Mouse (Mus musculus) midbrain, embryonic 10.5 days (tissue): ENCODE measurements around the gene Tdrd9. TPM values are rescaled to one million over a fixed set of nuclear protein-coding genes. Genes with fewer than 3 reads are reported as not detected.

Source experiments
- DNase-seq: peaks from one replicate; pipeline ENCODE4 v3.0.0-alpha.2; 2017; ENCODE audit warnings: low spot score
- H3K27ac ChIP-seq: fragments of 300-500 bp; sonication (generic); replicated peaks from 2 replicates; pipeline ENCODE4 v1.5.1; 2016; ENCODE audit warnings: mild to moderate bottlenecking
- H3K27me3 ChIP-seq: fragments of 300-500 bp; sonication (generic); 2 replicates; pipeline ENCODE4 v1.6.1; 2016; ENCODE audit warnings: low read depth, mild to moderate bottlenecking; ENCODE audit not compliant: poor library complexity, severe bottlenecking
- H3K36me3 ChIP-seq: fragments of 300-500 bp; sonication (generic); 2 replicates; pipeline ENCODE4 v1.6.1; 2016; ENCODE audit warnings: mild to moderate bottlenecking, moderate library complexity
- H3K4me1 ChIP-seq: fragments of 300-500 bp; sonication (generic); 2 replicates; pipeline ENCODE4 v1.6.1; 2016
- H3K4me3 ChIP-seq: fragments of 300-500 bp; sonication (generic); 2 replicates; pipeline ENCODE4 v1.5.1; 2016; ENCODE audit warnings: mild to moderate bottlenecking, moderate library complexity
- H3K9me3 ChIP-seq: fragments of 300-500 bp; sonication (generic); replicated peaks from 2 replicates; pipeline ENCODE4 v1.6.1; 2016; ENCODE audit warnings: mild to moderate bottlenecking
- WGBS: fragments of 180-500 bp; shearing (Covaris S2); methylation state at CpG from one replicate; pipeline ENCODE4 v1.1.7; 2016; 5-methylcytosine and 5-hydroxymethylcytosine counted together
- polyA plus RNA-seq: library from polyadenylated mRNA; unstranded; fragments of >200 nt; fragmentation: Nextera tagmentation; extraction: Ambion mirVana; gene quantifications from 2 replicates; pipeline ENCODE4 v1.2.1, GENCODE M21; 2016

Gene Tdrd9
- polyA plus RNA-seq, 1 experiment from 2014 or later, result 1.0 TPM

- Histone ChIP-seq H3K4me3 (no peak overlapping the region), H3K27me3 (no peaks in the 10 kb centered on the region), H3K27ac (no peak overlapping the region), H3K9me3 (no peaks in the 10 kb centered on the region), H3K4me1 (no peaks in the 10 kb centered on the region), H3K36me3 (no peaks in the 10 kb centered on the region)
- WGBS, result 90% methylated on average over 10 of the region's 10 CpGs
- DNase-seq, result no peak
These were observed 1.1 kb downstream of the Tdrd9 start for GRCm38 (mm10) chr12:111972504-111972903.

GRCm38 (mm10) chr12:111974578-111974977 is 3.2 kb downstream of the Tdrd9 start:
- Histone ChIP-seq H3K9me3 (no peaks in the 10 kb centered on the region), H3K27ac (no peak overlapping the region), H3K36me3 (no peaks in the 10 kb centered on the region), H3K4me3 (no peak overlapping the region), H3K27me3 (no peaks in the 10 kb centered on the region), H3K4me1 (no peaks in the 10 kb centered on the region)
- no peak for DNase-seq
- WGBS, result 87% methylated on average over 6 of the region's 6 CpGs

DNA sequence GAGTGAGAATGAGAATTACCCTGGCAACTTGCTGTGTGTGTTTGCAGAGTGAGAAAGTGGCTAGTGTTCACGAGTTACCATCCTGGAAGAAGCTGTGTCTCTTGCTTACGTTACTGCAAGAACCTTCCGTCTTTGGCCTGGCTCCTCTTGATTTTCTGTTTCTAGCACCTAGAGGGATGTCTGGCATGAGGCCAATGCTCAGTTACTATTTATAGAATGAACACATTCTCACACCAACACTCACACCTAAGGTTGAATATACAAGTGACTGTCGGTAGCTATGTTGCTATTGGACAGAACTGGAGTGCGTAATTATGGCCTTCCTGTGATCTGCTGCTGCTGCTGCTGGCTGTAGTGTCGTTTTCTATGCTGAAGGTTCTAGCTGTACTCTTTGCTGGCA is 5.8 kb downstream of the Tdrd9 start:
- Histone ChIP-seq H3K9me3 (no peaks in the 10 kb centered on the region), H3K27ac (no peak overlapping the region), H3K4me3 (no peak overlapping the region), H3K4me1 (no peaks in the 10 kb centered on the region), H3K36me3 (no peaks in the 10 kb centered on the region), H3K27me3 (no peaks in the 10 kb centered on the region)
- 78% methylated on average over 6 of the region's 6 CpGs for WGBS
- no peak for DNase-seq

GRCm38 (mm10) chr12:111978274-111978673 is 6.9 kb downstream of the Tdrd9 start:
- H3K4me1 ChIP-seq, result no peaks in the 10 kb centered on the region
- no peak overlapping the region for H3K27ac ChIP-seq
- no peak for DNase-seq
- H3K9me3 ChIP-seq, result no peaks in the 10 kb centered on the region
- H3K27me3 ChIP-seq, result no peaks in the 10 kb centered on the region
- 79% methylated on average over 6 of the region's 6 CpGs for WGBS
- no peak overlapping the region for H3K4me3 ChIP-seq
- H3K36me3 ChIP-seq, result no peaks in the 10 kb centered on the region

GRCm38 (mm10) chr12:111980887-111981367 is 9.6 kb downstream of the Tdrd9 start, which contains the start of gene Rd3l:
Rd3l (minus strand) TSS chr12:111981317.
- DNase-seq, result no peak
- Histone ChIP-seq H3K4me3 (no peak within 1 kb of the TSS), H3K4me1 (0 out of 2 replicates have a peak, but pooled peaks cover 4% of the 10 kb centered on the region), H3K27me3 (no peaks in the 10 kb centered on the region), H3K36me3 (no peaks in the 10 kb centered on the region), H3K9me3 (no peaks in the 10 kb centered on the region), H3K27ac (no peak within 1 kb of the TSS)
- WGBS, result 82% methylated on average over 6 of the region's 6 CpGs

DNA sequence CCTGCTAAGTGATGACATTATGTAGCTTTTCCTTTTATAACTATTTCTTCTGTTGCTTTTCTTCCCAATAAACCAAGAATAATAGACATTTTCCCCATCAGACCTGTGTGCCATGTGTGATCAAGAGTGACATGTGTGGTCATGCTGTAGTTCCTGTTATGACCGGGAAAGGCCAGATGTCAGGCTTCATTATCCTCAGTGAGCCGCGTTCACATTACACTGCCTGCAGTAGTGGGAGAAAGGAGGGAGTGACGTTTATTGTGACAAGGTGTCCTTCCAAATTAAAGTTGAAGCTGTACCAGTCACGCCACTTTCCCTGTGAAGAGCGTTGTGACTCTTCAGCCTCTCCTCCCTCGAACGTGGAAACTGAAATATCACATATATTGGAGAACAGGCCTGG is 10.5 kb downstream of the Tdrd9 start:
- Histone ChIP-seq H3K9me3 (no peaks in the 10 kb centered on the region), H3K4me1 (peaks cover 7% of the 10 kb centered on the region; the same call in 1 of the 2 replicates), H3K4me3 (no peak overlapping the region), H3K27ac (no peak overlapping the region), H3K36me3 (no peaks in the 10 kb centered on the region), H3K27me3 (no peaks in the 10 kb centered on the region)
- DNase-seq, result no peak
- 89% methylated on average over 8 of the region's 8 CpGs for WGBS

DNA sequence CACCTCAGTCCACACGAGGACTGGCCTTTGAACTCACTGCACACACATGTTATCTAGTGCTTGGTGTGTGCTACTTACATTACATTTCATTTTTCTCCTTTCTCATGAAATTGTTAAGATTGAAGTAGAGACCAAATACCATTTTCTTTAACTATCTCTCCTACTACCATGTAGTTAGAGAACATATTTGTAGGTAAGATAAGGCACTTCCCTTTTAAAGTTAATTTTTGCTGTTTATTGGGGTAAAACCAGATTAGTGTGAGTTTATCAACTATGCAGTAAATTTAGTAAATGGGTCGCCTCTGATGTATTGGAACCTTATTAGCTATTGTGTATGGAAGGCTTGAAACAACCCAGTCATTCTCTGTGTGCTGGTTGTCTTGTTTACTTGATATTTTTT is 11.8 kb downstream of the Tdrd9 start:
- no peak overlapping the region for H3K27ac ChIP-seq
- 76% methylated on average over 2 of the region's 2 CpGs for WGBS
- H3K4me3 ChIP-seq, result no peak overlapping the region
- no peaks in the 10 kb centered on the region for H3K27me3 ChIP-seq
- H3K4me1 ChIP-seq, result peaks cover 7% of the 10 kb centered on the region; the same call in 1 of the 2 replicates
- H3K9me3 ChIP-seq, result no peaks in the 10 kb centered on the region
- no peak for DNase-seq
- H3K36me3 ChIP-seq, result no peaks in the 10 kb centered on the region

- 63% methylated on average over 9 of the region's 9 CpGs for WGBS
- peaks cover 7% of the 10 kb centered on the region; the same call in 1 of the 2 replicates for H3K4me1 ChIP-seq
- H3K9me3 ChIP-seq, result no peaks in the 10 kb centered on the region
- no peak overlapping the region for H3K27ac ChIP-seq
- no peaks in the 10 kb centered on the region for H3K27me3 ChIP-seq
- no peak overlapping the region for H3K4me3 ChIP-seq
- DNase-seq, result no peak
- no peaks in the 10 kb centered on the region for H3K36me3 ChIP-seq
These were observed 15.4 kb downstream of the Tdrd9 start for GRCm38 (mm10) chr12:111986756-111987155.

DNA sequence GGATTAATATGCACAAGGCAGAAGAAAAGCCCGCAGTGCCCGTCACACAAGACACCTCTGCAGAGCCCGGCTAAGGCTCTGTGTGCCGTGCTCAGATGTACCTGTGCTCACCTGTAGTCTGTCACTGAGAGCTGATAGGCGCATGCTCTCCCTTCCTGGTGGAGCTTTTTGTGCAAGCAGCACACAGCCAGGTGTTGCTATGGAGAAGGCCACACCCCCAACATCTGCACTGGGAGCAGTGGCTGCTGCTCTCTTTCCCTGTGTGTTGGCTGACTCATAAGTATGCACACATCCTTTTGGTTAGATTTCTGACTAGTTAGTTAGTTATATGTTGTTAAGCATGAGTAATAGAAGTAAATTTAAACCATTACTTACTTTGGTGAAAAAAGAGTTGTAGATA is 21.3 kb downstream of the Tdrd9 start:
- DNase-seq, result no peak

GRCm38 (mm10) chr12:111995161-111995560 is 23.8 kb downstream of the Tdrd9 start:
- Histone ChIP-seq H3K27ac (no peak overlapping the region), H3K4me3 (no peak overlapping the region), H3K4me1 (no peaks in the 10 kb centered on the region), H3K9me3 (no peaks in the 10 kb centered on the region; the same call in 1 of the 2 replicates), H3K27me3 (no peaks in the 10 kb centered on the region), H3K36me3 (no peaks in the 10 kb centered on the region)
- WGBS, result 85% methylated on average over 2 of the region's 2 CpGs
- DNase-seq, result no peak

More for the DNA sequence above, 21.3 kb downstream of the Tdrd9 start:
- Histone ChIP-seq H3K4me1 (no peaks in the 10 kb centered on the region), H3K9me3 (no peaks in the 10 kb centered on the region; the same call in 1 of the 2 replicates), H3K4me3 (no peak overlapping the region), H3K36me3 (no peaks in the 10 kb centered on the region), H3K27ac (no peak overlapping the region), H3K27me3 (no peaks in the 10 kb centered on the region)
- WGBS, result 92% methylated on average over 5 of the region's 5 CpGs

GRCm38 (mm10) chr12:111999735-112000134 is 28.4 kb downstream of the Tdrd9 start:
- no peaks in the 10 kb centered on the region for H3K36me3 ChIP-seq
- no peaks in the 10 kb centered on the region; the same call in 1 of the 2 replicates for H3K9me3 ChIP-seq
- DNase-seq, result no peak
- H3K27ac ChIP-seq, result no peak overlapping the region
- WGBS, result 94% methylated on average over 7 of the region's 7 CpGs
- no peaks in the 10 kb centered on the region for H3K4me1 ChIP-seq
- H3K4me3 ChIP-seq, result no peak overlapping the region
- H3K27me3 ChIP-seq, result no peaks in the 10 kb centered on the region

- no peaks in the 10 kb centered on the region for H3K27me3 ChIP-seq
- H3K9me3 ChIP-seq, result no peaks in the 10 kb centered on the region
- no peaks in the 10 kb centered on the region for H3K4me1 ChIP-seq
- peak; percentile 55 for DNase-seq
- H3K4me3 ChIP-seq, result no peak overlapping the region
- H3K27ac ChIP-seq, result no peak overlapping the region
- H3K36me3 ChIP-seq, result no peaks in the 10 kb centered on the region
- WGBS, result 25% methylated on average over 8 of the region's 8 CpGs
These were observed 29.9 kb downstream of the Tdrd9 start for GRCm38 (mm10) chr12:112001223-112001622.

- H3K36me3 ChIP-seq, result no peaks in the 10 kb centered on the region
- H3K4me3 ChIP-seq, result peak overlapping the region; percentile 48
- peak overlapping the region; percentile 88 for H3K27ac ChIP-seq
- peaks cover 18% of the 10 kb centered on the region for H3K4me1 ChIP-seq
- no peaks in the 10 kb centered on the region for H3K9me3 ChIP-seq
- peak; percentile 73 for DNase-seq
- 26% methylated on average over 12 of the region's 12 CpGs for WGBS
- no peaks in the 10 kb centered on the region for H3K27me3 ChIP-seq
These were observed 41.3 kb downstream of the Tdrd9 start for GRCm38 (mm10) chr12:112012511-112013270.
